Mouse (Mus musculus) skeletal muscle tissue, adult 2 months (tissue): ENCODE measurements at regions not wholly inside any gene's neighbourhood (a gene's known extent, or its start where the extent isn't known, plus 50 kb on each side); places are given as distances from the start of the nearest gene placed in this dataset.
A peak's percentile ranks its signal among the peaks of the same experiment; 100 is the strongest.

Experiments used
- DNase-seq: peaks from one replicate; pipeline ENCODE4 v3.0.0-alpha.2; 2012; ENCODE audit warnings: low read depth, low spot score

DNA sequence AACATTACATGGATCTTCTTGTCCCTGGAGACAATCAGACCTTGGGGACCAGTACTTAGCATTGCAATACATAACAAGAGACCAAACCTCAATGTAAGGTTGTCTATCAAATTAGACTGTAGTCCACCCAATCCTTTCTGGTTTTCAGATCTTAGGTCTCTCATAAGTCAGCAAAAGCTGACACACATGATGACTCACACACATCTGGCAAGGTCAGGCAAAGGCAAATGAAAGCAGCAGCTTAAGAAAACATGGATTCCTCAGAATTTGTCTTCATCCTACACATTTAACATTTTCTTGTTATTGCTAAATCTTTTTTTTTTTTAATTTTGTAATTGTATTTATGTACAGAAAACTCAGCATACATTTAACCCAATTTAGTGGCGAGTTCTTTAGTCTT lies 52.0 kb downstream of the Gm11983 start:
- DNase-seq = no peak

DNA sequence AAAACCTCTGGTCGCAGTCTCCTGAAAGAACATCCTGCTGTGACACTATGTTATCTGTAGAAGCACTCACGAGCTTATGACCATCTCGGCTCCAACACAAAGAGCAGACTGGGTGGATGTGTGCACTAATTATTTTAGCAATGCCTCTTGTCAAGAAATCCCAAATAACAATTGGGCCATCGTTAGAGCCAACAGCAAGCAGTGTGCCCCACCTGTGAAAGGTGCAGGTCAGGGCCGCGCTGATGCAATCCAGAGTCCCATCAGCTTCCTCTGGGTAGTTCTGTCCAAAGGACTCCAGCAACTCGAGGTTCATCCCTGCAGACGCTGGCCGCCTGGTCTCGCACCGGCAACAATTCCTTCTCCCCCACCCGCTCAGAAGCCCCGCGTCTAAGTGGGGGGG lies 54.6 kb downstream of the Gm11983 start:
- no peak for DNase-seq

DNA sequence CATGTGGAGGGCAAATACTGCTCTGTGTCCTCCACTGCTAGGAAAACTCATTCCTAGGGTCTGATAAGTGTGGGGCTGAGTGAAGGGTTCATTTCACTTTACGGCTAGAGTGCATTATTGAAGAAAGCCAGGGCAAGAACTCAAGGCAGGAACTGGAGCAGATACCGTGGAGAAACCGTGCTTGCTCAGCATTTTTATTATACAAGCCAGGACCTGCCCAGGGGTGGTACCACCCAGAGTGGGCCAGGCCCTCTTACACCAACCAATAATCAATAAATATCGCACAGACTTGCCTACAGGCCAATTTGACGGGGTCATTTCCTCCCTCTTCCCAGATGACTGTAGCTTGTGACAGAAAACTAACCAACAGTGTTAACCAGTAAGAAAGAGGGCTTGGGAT lies 57.7 kb downstream of the Gm11983 start:
- DNase-seq = no peak

DNA sequence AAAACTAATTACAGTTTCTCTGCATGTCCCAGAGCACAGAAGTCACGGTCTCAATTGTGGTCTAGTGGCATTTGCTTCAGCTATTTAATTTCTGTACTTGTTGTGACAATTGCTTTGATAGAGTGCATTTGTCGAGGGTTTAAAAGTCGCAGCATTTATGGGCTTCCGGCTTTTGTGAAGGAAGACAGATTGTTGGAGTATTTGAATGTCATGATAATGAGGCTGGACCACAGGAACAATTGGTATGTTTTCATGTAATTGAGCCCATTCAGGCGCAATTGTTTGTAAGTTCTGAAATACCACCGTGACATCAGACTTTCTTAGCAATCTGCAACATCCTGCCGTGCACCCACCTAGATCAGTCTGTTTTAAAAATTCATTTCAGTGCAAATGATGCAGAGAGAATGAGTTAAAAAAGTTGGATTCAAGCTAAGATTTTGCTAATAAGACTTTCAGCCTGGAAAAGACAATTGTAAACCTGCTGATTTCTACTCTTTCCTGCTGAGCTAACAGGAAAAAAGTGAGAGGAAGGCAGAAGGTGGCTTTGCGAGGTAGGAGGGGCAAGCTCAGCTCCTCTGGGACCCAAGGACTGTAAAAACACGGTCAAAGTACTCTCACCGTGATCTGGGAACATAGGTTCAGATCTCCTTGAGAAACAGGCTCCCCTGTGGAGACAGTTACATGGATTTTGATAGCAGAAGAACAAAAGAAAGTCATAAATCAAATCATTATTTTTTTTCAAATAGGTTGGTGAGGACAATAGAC lies 58.7 kb downstream of the Gm11983 start:
- no peak for DNase-seq

DNA sequence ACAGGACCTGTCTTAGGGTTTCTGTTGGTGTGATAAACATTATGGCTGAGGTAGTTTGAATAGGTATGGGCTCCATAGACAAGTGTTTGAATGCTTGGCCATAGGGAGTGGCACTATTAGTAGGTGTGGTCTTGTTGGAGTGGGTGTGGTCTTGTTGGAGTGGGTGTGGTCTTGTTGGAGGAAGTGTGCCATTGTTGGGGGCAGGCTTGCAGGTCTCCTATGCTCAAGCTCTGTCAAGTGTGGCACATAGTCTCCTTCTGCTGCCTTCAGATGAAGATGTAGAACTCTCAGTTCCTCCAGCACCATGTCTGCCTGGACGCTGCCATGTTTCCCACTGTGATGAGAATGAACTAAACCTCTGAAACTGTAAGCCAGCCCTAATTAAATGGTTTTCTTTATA lies 59.9 kb downstream of the Gm11983 start:
- DNase-seq = no peak

DNA sequence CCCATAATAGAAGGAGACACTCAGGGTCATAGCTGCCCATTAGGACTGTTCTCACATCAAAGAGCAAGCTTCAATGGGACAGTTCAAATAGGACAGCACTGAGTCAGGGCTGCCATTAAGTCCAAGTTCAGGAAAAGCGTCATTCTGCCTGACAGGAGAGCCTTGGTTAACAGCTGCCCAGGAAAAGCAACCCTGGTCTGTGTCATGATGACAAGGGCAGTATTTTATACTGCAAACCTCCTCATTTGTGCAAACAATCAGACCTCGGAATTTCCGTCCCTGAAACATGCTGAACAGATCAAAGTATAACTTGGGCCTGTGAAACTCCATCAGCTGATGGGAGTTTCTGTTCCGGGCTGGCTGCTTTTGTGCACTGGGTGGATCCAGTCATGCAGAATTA lies 62.8 kb downstream of the Gm11983 start:
- no peak for DNase-seq

DNA sequence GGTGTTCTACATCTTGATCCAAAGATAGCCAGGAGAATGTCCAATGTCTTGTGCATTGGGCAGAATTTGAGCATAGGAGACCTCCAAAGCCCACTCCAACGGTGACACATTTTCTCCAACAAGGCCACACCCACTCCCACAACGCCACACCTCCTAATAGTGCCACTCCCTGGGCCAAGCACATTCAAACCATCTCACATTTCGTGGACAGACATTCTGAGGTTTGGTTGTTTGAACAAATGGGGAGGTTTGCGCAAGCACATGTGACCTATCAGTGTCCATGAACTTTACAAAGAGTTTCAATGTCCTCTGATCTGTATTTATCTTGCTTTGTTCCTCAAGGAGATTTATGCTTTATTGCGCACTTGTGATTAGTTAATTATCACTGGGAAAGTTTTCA lies 63.5 kb downstream of the Gm11983 start:
- no peak for DNase-seq

DNA sequence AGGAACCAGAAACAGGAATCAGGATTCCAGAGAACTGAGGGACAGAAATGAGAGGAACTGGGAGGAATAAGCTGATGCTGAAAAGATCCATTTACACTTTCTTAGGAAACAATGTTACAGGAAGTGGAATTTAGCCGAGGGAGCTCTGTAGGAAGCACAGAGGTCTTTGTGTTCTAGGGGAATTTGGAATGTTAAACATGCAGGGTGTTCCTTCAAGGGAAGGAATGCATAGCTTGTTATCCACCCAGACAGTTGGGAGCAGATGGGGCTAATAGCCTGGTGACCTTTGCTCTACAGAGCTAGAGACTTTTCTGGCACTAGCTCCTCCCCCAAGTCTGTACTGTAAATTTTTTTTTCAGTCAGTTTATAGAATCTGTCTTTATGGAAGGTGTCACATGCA lies 64.1 kb downstream of the Gm11983 start:
- no peak for DNase-seq

DNA sequence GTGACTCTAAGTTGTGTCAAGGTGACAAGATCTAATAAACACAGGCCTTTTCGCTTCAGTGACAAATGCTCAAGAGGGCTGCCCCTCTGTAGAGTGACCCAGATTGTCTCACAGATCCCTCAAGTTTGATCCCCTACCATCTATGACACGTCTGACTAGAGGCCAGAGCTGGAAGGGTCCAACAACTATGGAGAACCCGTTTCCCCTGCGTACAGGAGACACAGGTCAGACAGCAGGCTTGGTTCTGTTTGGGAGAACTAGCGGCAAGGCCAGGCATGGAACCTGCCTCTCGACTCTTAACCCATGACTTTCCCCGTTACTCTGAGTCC lies 68.1 kb downstream of the Gm11983 start:
- no peak for DNase-seq

DNA sequence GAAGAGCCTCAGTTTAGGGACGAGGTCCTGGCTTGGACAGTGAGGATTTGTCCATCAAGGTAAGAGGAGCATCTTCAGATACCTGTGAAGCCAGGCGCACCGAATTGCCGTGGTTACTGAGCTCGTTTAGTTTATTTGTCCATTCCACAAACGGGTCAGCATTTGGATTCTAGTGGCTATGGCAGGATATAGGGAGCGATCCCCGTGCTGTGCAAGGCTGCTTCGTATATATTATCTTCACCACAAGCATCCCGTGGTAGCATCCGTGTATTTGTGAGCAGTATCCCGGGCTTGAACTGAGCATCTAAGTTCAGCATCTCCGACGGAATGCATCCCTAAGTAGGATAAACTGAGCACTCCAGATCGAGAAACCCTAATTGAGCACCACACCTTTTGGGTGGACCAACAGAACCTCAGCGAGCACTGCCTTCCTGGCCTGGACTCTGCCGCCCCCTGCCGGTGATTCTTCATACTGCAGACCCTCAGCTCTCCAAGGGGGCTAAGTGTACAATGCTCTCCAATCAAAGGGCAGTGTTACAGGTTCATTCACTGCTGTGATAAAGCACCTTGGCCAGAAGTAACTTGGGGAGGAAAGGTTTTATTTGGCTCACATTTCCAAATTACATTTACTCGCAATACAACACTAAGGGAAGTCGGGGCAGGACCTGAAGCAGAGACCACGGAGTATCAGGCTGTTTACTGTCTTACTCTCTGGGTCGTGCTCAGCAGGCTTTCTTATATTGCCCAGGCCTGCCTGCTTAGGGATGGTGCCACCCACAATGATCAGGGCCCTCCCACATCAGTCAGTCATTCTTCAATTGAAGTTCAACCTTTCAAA lies 68.6 kb downstream of the Gm11983 start:
- peak; percentile 11 for DNase-seq

DNA sequence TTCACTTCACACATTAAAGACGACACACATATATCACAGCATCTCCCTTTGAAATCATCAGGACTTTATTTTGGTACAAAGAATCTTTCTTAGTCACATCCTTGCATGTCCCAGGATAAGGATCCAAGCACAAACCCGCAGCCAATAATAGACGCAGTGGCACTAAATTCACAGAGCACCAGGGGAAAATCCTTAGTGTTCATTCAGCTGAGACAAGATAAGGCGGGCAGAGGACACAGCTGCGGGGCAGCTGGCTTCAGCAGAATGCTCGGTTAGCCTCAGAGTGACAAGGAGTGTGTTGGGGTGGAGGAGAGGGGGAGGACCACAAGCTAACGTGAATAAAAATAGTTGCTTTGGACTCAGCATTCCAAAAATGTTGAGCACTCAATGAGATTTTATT lies 70.7 kb downstream of the Gm11983 start:
- no peak for DNase-seq

DNA sequence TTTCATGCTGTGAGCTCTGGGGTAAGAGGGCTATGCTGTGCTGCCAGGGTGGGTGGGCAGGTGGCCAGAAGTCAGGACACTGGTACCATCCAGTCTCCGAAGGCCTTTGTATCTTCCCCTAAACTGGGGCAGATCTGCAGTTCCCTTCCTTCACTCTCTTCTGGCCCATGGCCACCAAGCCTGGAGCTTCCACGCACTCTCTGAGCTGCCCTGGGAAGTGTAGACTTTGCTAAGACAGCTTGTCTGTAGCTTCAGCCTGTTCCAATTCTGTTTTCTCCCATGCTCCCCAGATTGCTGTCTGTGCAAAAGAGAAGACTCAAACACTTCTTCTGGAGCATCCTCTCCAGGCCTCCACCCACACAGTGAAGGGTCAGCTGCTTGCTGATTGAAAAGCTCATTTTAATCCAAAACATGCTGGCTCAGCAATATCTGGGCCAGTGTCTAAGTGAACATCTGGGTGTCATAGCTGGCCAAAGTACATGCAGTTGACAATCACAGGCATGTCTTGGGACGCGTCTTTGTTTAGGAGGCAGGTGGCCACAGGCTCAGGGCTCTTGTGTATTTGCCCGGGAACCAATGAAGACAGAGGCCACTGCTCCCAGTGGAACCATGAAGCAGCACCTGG lies 72.0 kb downstream of the Gm11983 start:
- no peak for DNase-seq

DNA sequence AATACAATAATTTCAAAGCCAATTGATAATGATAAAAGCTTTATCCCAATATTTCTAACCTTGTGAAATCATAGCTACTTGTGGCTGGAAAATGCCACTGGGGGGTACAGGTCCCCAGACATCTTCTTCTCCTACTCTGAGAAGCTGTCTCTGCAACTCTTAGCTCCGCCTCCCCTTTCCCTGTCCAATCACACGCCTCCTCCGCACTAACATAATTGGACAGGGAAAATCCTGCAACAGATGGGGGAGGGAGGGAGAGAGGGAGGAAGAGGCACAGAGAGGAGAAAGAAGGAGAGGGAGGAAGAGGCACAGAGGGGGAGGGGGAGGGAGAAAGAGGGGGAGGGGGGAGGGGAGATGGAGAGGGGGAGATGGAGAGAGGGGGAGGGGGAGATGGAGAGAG lies 73.3 kb downstream of the Gm11983 start:
- DNase-seq = no peak

DNA sequence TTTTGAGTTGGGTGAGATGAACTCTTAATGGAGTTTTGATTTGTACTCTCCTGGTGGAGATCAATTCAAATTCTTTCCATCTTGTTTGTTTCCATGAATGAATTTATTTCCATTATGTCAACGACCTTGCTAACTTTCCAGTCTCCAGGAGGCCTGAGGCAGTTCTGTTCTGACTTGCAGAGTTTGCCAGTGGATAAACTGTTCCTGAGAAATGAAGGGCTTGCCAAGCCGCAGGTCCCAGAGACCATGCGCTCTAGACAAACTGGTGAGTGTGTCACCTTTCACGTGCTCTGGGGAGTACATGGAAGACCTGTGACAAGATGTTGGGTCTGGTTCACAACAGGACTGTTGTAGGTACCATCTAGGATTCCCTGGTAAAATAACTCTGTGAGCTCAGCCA lies 74.5 kb downstream of the Gm11983 start:
- DNase-seq = no peak

DNA sequence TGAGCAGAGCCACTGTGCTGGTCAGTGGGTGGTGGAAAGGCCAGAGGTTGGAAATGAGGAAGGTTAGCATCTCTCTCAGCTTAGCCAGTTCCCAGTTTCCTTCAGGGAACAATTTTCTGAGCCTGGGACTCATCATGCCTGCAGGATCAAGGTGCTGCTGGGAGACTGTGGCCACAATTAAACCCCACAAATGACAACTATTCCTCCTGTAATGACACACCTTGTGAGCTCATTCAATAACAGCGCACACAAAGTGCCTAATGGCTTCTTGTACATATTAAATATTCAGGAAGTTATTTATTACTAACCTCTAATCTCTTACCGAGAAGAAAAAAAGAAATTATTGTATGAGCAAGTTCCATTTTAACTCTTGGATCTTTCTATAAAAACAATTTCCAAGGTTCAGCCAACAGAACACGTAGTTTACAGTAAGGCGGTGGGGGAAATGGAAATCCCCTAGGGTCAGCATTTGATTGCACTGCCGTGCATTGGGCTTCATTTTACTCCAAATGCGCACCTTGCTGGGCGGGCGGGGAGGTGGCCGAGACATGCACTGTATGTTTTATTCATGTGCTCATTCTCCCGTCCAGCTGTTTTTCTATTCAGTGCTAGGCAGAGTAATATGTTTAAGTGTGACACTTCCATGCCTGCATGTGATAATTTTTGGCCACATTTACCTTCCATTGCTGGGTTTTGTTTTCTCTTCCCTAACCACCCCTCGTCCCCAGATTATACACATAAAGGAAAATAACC lies 75.4 kb downstream of the Gm11983 start:
- no peak for DNase-seq

DNA sequence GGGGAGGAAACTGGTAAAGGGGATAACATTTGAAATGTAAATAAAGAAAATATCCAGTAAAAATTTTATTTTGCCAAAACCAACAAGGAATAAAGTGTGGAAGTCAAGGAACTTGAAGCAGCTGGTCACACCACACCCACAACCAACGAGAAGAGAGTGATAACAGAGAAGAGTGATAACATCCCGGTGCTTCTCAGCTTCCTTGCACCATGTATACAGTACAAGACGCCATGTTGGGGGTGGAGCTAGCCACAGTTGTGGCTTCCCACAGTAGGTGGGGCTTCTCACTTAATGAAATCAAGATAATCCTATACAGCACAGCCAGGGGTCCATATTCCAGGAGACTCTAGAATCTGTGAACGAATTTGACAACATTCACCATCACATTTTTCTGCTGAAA lies 77.9 kb downstream of the Gm11983 start:
- DNase-seq = no peak

DNA sequence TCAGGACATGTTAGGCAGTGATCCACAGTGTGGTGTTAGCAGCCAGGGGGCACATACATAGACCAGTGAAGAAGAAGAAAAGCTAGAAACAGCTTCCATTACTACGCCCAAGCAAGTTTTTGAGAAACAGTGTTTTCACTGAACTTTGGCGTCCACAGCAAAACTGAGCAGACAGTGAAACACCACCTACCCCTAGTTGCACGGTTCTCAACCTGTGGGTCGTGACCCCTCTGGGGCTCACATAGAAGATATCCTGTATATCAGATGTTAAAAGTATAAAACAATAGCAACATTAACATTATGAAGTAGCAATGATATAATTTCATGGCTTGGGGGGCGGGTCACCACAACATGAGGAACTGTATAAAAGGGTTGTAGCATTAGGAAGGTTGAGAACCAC lies 81.1 kb downstream of the Ramp3 start:
- no peak for DNase-seq

DNA sequence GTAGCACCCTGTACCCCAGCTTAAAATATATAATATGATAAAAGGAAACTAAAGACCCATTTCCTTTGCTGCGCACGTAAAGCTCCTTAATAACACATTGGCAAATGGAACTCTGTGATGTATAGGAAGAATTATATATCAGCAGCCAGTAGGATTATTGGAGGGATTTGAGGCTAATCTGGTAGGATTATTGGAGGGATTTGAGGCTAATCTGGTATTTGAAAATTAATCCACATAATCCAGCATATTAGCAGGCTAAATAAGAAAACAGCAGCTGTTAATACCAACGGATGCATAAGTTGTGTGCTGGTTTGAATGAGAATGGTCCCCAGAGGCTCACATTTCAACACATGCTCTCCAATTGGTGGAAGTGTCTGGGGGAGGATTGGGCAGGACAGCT lies 80.3 kb downstream of the Ramp3 start:
- no peak for DNase-seq

DNA sequence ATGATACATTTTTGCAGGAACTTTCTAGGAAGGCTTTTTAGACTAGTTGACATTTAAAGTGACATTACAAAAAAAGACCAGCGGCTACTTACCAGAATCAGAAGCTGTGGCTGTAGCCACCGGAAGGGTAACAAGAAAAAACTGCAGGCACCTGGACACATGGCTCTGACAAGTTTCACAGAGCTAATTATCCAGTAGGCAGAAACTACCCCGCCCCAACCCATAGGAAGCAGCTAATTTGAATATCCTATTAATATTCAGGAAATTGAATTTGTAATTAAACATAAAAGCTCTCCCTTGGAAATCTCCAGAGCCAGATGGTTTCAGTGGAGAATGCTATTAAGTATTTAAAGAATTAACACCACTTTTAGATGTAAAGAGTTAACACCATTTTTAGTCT lies 79.8 kb downstream of the Ramp3 start:
- no peak for DNase-seq

DNA sequence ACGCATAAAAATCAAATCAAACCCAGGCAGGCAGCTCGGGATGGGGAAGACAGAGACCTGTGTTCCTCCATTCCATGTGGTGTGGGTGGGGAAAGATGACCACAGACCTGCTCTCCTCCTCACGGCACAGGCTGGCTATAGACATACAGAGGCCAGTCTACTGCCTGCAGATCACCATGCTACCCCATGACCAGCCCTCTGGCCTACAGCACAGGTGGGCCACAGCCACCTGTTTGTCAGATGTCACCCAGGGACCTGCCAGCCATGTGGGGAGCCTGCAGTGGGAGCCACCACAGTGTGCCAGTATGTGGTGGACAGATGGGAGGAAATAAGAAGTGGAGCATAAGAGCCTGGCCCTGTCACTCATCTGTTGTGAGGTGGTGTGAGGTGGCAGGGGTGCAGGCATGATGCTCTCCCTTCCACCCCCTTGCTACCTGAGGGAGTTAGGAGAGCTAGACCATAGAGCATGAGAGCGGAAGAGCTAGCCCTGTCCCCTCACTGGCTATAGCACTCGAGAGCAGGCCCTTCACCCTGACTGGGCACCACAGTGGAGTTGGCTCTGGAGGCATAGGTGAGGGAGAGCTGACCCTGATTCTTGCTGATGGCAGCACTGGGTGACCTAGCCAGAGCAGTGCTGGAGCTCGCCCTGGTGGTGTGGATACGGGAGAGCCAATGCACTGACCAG lies 76.6 kb downstream of the Ramp3 start:
- DNase-seq = no peak

DNA sequence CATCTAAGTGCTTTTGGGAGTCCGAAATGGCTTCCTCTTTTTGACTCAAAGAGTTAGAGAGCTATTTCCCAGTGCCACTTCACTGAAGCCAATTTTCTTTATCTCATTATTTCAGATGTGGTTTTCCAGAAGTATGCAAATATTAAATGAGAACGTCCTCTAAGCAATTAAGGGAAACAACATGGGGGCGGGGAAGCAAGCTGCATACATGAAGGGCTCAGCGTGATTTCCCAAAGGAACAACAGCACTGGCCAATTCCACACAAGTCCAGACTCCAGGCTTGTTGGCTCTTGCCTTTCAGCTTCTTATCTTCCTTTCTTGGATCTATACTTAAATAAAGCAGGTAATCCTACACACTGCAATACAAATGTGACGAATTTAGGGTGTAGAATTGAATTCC lies 73.2 kb downstream of the Ramp3 start:
- DNase-seq = no peak
